Mouse (Mus musculus): ENCODE data around the gene Rbpjl. TPM values are rescaled to one million over a fixed set of nuclear protein-coding genes. Genes with fewer than 3 reads are reported as not detected.

Gene Rbpjl
- polyA plus RNA-seq, 1 experiment from 2014 or later: 0.15 TPM

GRCm38 (mm10) chr2:164403396-164404081 lies 598 bp downstream of the Rbpjl start:
- WGBS: 11% methylated on average over 14 of the region's 14 CpGs
- H3K9me3 ChIP-seq: no peaks in the 10 kb centered on the region
- H3K4me1 ChIP-seq: peaks cover 10% of the 10 kb centered on the region
- H3K4me3 ChIP-seq: no peak overlapping the region
- no peak overlapping the region for H3K27ac ChIP-seq (replicated peaks)
- no peak for ATAC-seq (ENCODE audit: low FRiP score, low read depth)
- peaks cover 98% of the 10 kb centered on the region for H3K27me3 ChIP-seq
- H3K36me3 ChIP-seq: no peaks in the 10 kb centered on the region
- H3K9ac ChIP-seq (replicated peaks): no peak overlapping the region
- H3K4me2 ChIP-seq (replicated peaks): no peak overlapping the region

GRCm38 (mm10) chr2:164404082-164404990 lies 1.4 kb downstream of the Rbpjl start:
- Histone ChIP-seq H3K4me2 (replicated peaks) (peak overlapping the region; percentile 49), H3K4me1 (peaks cover 10% of the 10 kb centered on the region), H3K27ac (replicated peaks) (no peak overlapping the region), H3K9ac (replicated peaks) (0 out of 2 replicates have a peak overlapping the region, but pooled peaks have one; percentile 25), H3K9me3 (no peaks in the 10 kb centered on the region), H3K4me3 (peak overlapping the region; percentile 30), H3K27me3 (peaks cover 99% of the 10 kb centered on the region), H3K36me3 (no peaks in the 10 kb centered on the region)
- no peak for ATAC-seq (ENCODE audit: low FRiP score, low read depth)
- WGBS: under 1% methylated on average over 42 of the region's 49 CpGs

- Histone ChIP-seq H3K36me3 (no peaks in the 10 kb centered on the region), H3K4me3 (peak within 1 kb of the TSS; percentile 30), H3K9me3 (no peaks in the 10 kb centered on the region), H3K27ac (replicated peaks) (no peak within 1 kb of the TSS), H3K4me2 (replicated peaks) (peak within 1 kb of the TSS; percentile 49), H3K27me3 (peaks cover 99% of the 10 kb centered on the region), H3K9ac (replicated peaks) (0 out of 2 replicates have a peak within 1 kb of the TSS, but pooled peaks have one; percentile 25), H3K4me1 (peaks cover 10% of the 10 kb centered on the region)
- 7% methylated on average over 9 of the region's 9 CpGs for WGBS
- ATAC-seq (ENCODE audit: low FRiP score, low read depth): no peak
Observed at GRCm38 (mm10) chr2:164405060-164405459, 2.1 kb downstream of the Rbpjl start, which contains the start of gene Matn4. Gene Matn4, minus strand, starts transcription at chr2:164405160.

GRCm38 (mm10) chr2:164405519-164405918 lies 2.6 kb downstream of the Rbpjl start:
- Histone ChIP-seq H3K4me1 (peaks cover 10% of the 10 kb centered on the region), H3K9me3 (no peaks in the 10 kb centered on the region), H3K27me3 (peaks cover 99% of the 10 kb centered on the region), H3K4me3 (no peak overlapping the region), H3K9ac (replicated peaks) (no peak overlapping the region), H3K27ac (replicated peaks) (no peak overlapping the region), H3K36me3 (no peaks in the 10 kb centered on the region), H3K4me2 (replicated peaks) (no peak overlapping the region)
- ATAC-seq (ENCODE audit: low FRiP score, low read depth): no peak
- WGBS: 37% methylated on average over 5 of the region's 5 CpGs

GRCm38 (mm10) chr2:164407708-164408107 lies 4.8 kb downstream of the Rbpjl start:
- no peaks in the 10 kb centered on the region for H3K9me3 ChIP-seq
- no peak overlapping the region for H3K9ac ChIP-seq (replicated peaks)
- no peak; the same call in 1 of the 2 replicates for ATAC-seq (ENCODE audit: low FRiP score, low read depth)
- no peak overlapping the region for H3K27ac ChIP-seq (replicated peaks)
- H3K4me2 ChIP-seq (replicated peaks): no peak overlapping the region
- H3K4me3 ChIP-seq: no peak overlapping the region
- 1% methylated on average over 22 of the region's 22 CpGs for WGBS
- H3K27me3 ChIP-seq: peaks cover 83% of the 10 kb centered on the region
- H3K36me3 ChIP-seq: no peaks in the 10 kb centered on the region
- peaks cover 10% of the 10 kb centered on the region for H3K4me1 ChIP-seq

GRCm38 (mm10) chr2:164414167-164414566 lies 11.2 kb downstream of the Rbpjl start:
- Histone ChIP-seq H3K4me1 (no peaks in the 10 kb centered on the region), H3K4me3 (peak overlapping the region; percentile 6; the same call in 1 of the 2 replicates), H3K9me3 (no peaks in the 10 kb centered on the region), H3K4me2 (replicated peaks) (peak overlapping the region; percentile 30), H3K36me3 (no peaks in the 10 kb centered on the region), H3K27ac (replicated peaks) (no peak overlapping the region), H3K9ac (replicated peaks) (no peak overlapping the region), H3K27me3 (peaks cover 41% of the 10 kb centered on the region)
- ATAC-seq (ENCODE audit: low FRiP score, low read depth): no peak
- 34% methylated on average over 27 of the region's 28 CpGs for WGBS

- no peak overlapping the region for H3K27ac ChIP-seq (replicated peaks)
- 75% methylated on average over 10 of the region's 10 CpGs for WGBS
- peak overlapping the region; percentile 6; the same call in 1 of the 2 replicates for H3K4me3 ChIP-seq
- H3K9me3 ChIP-seq: no peaks in the 10 kb centered on the region
- H3K27me3 ChIP-seq: peaks cover 37% of the 10 kb centered on the region
- H3K9ac ChIP-seq (replicated peaks): no peak overlapping the region
- no peak for ATAC-seq (ENCODE audit: low FRiP score, low read depth)
- H3K4me1 ChIP-seq: no peaks in the 10 kb centered on the region
- peak overlapping the region; percentile 30 for H3K4me2 ChIP-seq (replicated peaks)
- H3K36me3 ChIP-seq: no peaks in the 10 kb centered on the region
Observed at GRCm38 (mm10) chr2:164414581-164414980, 11.6 kb downstream of the Rbpjl start.

GRCm38 (mm10) chr2:164417198-164417597 lies 14.3 kb downstream of the Rbpjl start:
- Histone ChIP-seq H3K4me3 (no peak overlapping the region), H3K36me3 (no peaks in the 10 kb centered on the region), H3K4me2 (replicated peaks) (no peak overlapping the region), H3K4me1 (no peaks in the 10 kb centered on the region), H3K9me3 (no peaks in the 10 kb centered on the region), H3K9ac (replicated peaks) (no peak overlapping the region), H3K27ac (replicated peaks) (no peak overlapping the region), H3K27me3 (peaks cover 22% of the 10 kb centered on the region)
- no peak for ATAC-seq (ENCODE audit: low FRiP score, low read depth)
- WGBS: 2% methylated on average over 2 of the region's 2 CpGs

GRCm38 (mm10) chr2:164418308-164418875 lies 15.5 kb downstream of the Rbpjl start:
- Histone ChIP-seq H3K36me3 (no peaks in the 10 kb centered on the region), H3K4me1 (no peaks in the 10 kb centered on the region), H3K9ac (replicated peaks) (no peak overlapping the region), H3K4me2 (replicated peaks) (no peak overlapping the region), H3K4me3 (no peak overlapping the region), H3K27ac (replicated peaks) (no peak overlapping the region), H3K27me3 (peaks cover 17% of the 10 kb centered on the region), H3K9me3 (no peaks in the 10 kb centered on the region)
- WGBS: 27% methylated on average over 3 of the region's 3 CpGs
- no peak for ATAC-seq (ENCODE audit: low FRiP score, low read depth)

- 0 out of 2 replicates have a peak, but pooled peaks cover 2% of the 10 kb centered on the region for H3K9me3 ChIP-seq
- H3K4me3 ChIP-seq: no peak overlapping the region
- H3K36me3 ChIP-seq: no peaks in the 10 kb centered on the region
- H3K4me1 ChIP-seq: no peaks in the 10 kb centered on the region
- H3K27ac ChIP-seq (replicated peaks): no peak overlapping the region
- no peak overlapping the region for H3K4me2 ChIP-seq (replicated peaks)
- no peak for ATAC-seq (ENCODE audit: low FRiP score, low read depth)
- peaks cover 6% of the 10 kb centered on the region for H3K27me3 ChIP-seq
- 9% methylated on average over 3 of the region's 3 CpGs for WGBS
- H3K9ac ChIP-seq (replicated peaks): no peak overlapping the region
Observed at GRCm38 (mm10) chr2:164419489-164419888, 16.5 kb downstream of the Rbpjl start.

- ATAC-seq (ENCODE audit: low FRiP score, low read depth): no peak
Observed at GRCm38 (mm10) chr2:164421306-164421705, 18.4 kb downstream of the Rbpjl start.

More at GRCm38 (mm10) chr2:164421306-164421705, 18.4 kb downstream of the Rbpjl start:
- Histone ChIP-seq H3K4me1 (no peaks in the 10 kb centered on the region), H3K9ac (replicated peaks) (no peak overlapping the region), H3K4me2 (replicated peaks) (no peak overlapping the region), H3K27me3 (no peaks in the 10 kb centered on the region; the same call in 1 of the 2 replicates), H3K27ac (replicated peaks) (no peak overlapping the region), H3K4me3 (no peak overlapping the region), H3K9me3 (0 out of 2 replicates have a peak, but pooled peaks cover 2% of the 10 kb centered on the region), H3K36me3 (no peaks in the 10 kb centered on the region)
- 88% methylated on average over 7 of the region's 7 CpGs for WGBS

All from midbrain, embryonic 12.5 days (tissue).